Mouse (Mus musculus): Measurements from ENCODE around the gene Ddx39b.
A peak's percentile ranks its signal among the peaks of the same experiment; 100 is the strongest.
"Not testable (repeated sequence)": the region's sequence is repeated elsewhere in the genome, so short reads cannot be mapped to it uniquely, and the experiment has no call there.

Ddx39b gene

DNA sequence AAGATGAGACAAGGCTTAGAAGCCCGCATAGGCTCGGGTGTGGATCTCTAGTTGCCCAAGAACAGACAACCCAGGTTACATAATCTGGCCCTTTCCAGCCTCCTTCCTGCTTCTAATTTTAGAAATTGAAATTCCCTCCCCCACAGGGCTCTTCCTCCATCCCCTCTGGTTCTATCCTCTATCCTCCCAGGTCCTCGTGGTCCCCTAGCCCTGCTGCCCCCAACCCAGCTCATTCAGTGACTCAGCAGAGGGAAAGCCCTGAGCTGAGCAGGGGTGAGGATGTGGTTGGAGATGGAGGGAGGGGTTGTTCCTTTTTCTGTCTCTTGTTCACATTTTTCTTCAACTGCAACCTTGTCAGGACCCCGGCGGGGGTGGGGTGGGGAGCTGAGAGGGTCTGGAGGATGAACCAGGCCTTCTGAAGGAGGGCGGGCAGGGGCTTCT is 21.9 kb upstream of the Ddx39b start:
- DNase-seq (ENCODE audit: low read depth, low spot score), result no peak

DNA sequence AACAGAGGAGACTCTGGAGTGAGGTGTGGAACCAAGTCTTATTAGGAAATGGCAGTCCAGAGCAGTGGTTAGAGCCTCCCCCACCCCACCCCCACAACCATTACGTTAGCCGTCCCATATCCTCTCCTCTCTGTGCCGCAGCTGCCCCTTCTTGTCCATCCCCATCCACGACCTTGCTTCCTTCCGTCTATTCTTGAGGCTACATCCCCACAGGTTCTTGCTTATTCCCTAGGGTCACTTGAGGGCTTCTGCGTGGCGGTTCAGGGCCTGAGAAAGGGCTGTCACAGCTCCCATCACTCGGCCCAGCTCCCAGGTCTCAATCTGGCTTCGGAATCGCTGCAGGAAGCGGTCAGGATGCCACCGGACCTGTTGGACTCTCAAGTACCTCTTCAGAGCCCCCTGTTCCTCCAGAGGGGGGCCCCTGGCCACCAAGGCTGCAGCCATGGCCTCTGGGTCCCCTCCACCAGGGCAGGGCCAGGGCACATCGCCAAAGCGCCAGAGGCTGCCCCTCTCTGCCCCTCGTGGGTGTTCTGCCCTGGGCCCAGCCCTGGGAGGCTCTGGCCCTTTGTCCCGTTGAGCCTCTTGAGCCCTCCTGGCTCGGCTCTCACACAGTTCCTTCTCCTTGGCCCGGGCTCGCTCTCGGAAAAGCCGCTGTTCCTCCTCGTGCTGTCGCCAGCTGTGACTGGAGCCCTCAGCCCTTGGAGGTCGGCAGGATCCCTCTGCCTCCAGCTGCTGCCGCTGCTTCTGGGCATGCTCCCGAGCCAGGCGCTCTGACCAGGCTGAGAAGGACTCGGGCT is 21.2 kb upstream of the Ddx39b start, which contains the start of gene Gm16181:
Gene Gm16181, plus strand, starts transcription at position 679 of the 797 bp plus-strand sequence.
- no peak for DNase-seq (ENCODE audit: low read depth, low spot score)

DNA sequence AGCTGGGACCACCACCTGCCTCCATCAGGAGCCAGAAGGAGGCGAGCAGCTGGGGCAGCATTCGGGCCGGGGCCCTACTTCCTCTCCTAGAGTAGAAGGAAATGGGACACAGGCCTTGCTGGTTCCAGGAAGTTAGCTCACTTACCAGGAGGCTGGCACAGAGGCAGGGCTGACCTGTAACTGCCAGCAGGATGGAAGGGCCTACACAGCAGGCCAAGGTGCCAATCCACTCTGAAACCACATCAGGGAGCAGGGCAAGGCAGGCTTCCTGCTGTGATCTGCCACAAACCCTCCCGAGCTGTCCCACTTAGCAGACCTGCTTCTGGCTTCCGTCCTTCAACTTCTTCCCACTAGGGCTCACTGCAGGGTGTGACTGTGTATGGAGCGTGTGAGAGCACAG is 19.2 kb upstream of the Ddx39b start:
- DNase-seq (ENCODE audit: low read depth, low spot score), result no peak

DNA sequence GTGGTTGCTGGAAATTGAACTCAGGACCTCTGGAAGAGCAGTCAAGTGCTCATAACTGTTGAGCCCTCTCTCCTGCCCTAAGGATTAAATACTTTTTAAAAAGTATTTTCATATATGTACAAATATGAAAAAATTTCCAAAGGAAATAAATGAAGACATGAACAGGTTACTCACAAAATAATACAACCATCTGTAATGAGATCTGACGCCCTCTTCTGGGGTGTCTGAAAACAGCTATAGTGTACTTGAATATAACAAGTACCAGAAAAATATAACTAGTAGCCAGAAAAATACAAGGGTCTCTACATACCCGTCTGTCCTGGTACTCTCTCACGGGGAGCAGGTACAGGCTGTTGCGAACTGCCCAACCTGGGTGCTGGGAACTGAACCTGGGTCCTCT is 16.9 kb upstream of the Ddx39b start:
- DNase-seq (ENCODE audit: low read depth, low spot score), result no peak

DNA sequence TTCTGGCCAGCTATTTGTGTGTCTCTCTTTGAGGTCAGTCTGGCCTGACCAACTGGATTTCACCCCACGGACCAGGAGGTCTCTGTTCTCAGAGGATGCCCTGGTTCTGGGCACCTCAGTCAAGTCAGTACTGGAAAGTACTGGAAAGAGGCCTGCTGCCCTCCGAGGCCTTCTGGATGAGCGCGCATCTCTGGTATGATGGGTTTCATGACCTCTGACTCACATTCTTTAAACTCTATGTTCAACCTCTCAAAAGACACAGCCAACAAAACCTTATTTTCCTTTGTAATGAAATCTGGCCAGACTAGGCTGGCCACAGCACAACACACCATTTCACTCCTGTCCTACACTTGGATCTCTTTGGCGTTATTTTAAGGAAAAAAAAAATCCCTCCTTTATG is 16.1 kb upstream of the Ddx39b start:
- no peak for DNase-seq (ENCODE audit: low read depth, low spot score)

DNA sequence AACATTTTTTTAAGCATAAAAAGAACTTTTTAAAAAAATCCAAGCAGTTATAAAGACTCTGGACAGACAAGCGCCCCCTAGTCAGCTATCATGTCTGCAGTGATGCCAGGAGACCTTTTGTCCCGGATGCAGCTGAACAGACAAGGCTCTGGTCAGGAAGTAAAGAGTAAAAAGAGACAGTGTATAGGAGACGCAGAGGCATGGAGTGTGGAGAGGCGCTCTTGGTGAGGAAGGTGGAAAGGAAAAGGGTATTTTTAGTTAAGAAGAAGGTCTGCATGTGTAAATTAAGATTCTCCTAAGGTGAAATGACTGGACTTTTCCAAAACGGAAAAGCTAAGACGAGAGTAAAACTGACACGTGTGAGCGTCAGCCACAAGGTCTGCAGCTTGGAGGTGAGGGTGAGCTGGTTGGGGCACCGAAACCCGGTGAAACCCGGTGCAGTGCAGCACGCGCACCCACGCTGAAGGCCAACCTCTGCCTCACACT is 14.9 kb upstream of the Ddx39b start:
- no peak for DNase-seq (ENCODE audit: low read depth, low spot score)

DNA sequence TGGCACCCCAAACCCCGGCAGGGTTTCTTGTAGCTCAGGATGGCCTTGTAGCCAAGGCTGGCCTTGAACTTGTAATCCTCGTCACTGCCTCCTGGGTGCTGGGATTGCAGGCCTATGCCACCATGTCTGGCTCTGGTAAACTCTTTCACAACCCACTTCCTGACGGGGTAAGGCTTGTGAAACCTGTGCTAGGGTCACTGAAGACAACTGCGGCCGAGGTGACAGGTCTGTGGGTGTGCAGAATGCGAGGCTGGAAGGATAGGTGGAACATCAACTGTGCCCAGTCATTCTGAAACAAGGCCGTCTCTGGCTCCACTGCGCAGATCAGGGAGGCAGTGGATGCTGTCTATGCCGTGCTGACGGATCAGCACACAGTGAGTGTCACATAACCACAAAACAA is 10.5 kb upstream of the Ddx39b start:
- DNase-seq (ENCODE audit: low read depth, low spot score), result no peak

DNA sequence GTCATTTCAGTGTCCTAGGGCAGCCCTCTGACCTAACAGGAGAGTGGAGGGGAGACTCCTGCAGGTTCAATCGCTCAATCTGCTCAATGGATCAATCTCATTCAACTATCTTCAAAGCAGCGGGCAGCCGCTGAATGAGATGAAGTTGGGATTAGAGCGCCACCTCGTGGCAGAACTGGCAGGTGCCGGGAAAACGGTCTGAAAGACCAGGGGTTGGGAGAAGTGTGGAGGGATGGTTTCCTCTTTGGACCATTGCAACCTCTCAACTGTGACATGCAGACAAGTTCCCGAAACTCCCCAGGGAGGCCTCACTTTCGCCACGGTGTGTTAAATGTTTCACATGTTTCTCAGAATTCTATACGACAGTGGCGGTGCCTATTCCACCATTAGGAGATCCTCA is 9.5 kb upstream of the Ddx39b start:
- no peak for DNase-seq (ENCODE audit: low read depth, low spot score)

DNA sequence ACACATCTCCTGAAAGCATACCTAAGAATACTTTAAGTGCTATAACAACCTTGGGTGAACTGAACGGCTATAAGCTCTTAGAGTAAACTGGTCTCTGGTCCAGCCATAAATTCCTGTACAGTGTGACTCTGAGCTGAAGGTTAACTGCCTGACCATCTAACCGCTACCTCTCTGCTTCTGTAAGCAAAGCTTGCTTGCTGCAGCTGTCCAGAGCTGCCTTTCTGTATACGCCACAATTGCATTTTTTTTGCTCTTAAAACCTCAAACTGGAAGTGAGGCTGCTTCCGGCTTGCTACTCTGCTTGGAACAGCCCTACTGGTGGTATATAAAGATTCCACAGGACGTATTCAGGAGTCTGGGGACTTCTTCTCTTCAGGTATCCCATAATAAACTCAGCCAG is 8.9 kb upstream of the Ddx39b start:
- no peak for DNase-seq (ENCODE audit: low read depth, low spot score)

DNA sequence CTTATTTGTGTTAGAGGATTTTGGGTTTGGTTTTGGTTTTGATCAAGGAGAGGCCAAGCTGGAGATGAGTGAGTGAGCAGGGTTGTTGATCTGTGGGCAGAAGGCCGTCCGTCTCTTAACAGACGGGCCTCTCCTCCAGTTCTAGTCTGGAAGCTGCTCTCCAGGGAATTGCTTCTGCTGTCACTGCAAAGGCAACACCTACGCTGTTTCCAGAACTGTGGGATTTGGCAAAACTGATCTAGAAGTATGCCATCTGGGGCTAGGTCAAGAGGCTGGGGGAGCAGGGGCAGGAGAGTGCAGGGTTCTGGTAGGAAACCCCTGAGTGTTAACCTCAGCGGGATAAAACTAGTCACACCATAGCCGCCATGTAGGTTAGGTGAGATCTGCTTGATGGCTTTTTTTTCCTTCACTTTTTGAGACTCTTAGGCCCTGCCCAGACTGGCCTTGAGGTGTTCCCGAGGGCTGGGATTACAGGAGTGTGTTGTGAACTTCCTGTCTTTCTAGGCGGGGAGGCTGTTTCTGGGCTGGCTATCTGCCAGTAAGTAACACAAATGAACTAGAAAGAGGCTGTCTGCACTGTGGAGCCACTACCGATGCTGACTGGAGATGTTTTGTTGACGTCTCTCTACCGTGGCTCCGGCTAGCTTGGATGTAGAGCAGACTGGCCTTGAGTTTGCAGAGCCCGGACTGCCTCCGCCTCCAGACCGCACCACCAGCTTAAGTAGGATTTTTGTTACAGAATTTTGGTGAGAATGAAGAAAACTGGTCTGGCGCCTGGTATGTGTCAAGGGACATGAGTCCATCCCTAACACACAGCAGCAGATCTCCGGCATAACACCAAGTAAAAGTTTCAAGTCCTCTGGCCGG is 8.2 kb upstream of the Ddx39b start, which contains the start of gene Atp6v1g2:
Gene Atp6v1g2, plus strand, starts transcription at position 547 of the 867 bp plus-strand sequence.
- no peak for DNase-seq (ENCODE audit: low read depth, low spot score)

DNA sequence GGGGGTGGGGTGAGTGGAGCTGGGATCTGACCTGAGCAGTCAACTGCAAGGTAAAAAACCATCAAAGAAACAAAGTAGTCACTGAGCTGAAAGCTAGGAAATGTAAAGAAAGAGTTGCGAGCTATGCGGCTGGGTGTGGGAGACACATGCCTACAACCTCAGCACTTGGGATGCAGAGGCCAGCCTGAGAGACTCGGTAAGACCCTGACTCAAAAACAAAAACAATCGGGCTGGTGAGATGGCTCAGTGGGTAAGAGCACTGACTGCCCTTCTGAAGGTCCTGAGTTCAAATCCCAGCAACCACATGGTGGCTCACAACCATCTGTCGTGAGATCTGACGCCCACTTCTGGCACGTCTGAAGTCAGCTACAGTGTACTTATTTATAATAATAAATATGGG is 7.5 kb upstream of the Ddx39b start:
- not testable (repeated sequence) for DNase-seq (ENCODE audit: low read depth, low spot score)

DNA sequence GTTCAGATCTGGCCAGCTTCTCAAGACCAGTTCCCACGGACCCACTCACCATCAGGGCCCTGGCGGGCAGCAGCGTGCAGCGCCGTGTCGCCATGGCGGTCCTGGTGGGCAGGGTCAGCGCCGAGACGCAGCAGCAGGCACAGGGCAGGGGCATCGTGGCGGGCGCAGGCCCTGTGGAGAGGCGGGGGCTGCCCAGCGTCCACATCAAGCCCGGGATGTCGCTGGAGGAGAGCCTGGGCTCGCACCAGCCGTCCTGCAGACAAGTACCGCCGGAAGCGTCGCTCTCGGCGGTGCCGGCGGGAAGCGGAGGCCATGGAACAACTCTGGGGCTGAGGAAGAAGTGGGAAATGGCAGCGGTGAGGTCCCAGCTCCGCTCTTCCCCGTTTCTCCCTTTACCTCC is 6.6 kb upstream of the Ddx39b start:
- no peak for DNase-seq (ENCODE audit: low read depth, low spot score)

DNA sequence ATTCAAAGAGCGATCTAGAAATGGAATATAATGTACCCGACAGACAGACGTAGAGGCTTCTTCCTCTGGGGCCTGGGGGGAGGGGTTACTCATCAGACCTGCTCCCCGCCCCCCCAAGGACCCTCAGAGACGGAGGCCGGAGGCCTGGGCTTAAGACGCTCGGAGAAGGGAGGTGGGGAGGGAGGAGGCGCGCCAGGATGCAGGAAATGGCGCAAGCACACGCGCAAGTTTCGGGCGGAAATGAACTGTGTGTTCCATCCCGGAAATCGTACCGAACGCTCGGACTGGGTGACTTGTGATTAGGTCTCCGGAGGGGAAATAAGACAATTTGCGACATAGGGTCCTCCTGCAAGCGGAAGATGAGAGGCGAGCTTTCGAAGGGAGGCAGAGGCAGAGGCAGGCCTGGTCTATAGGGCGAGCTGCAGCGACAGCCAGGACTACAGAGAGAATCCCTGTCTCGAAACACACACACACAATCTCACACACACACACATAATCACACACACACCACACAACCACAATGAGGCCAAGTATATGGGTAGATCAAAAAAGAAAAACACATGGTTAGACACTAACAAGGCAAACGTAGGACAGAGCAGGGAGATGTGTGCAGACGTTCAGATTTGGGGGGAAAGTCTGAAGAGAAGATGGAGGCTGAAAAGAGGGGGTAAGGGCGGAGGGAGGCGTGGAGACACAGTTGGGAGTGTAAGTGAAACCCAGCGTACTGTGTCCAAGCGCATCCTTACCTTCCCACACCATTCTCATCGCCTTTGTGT is 5.7 kb upstream of the Ddx39b start, which contains the start of gene Nfkbil1:
Gene Nfkbil1, minus strand, starts transcription at position 179 of the 776 bp plus-strand sequence.
- peak; percentile 83 for DNase-seq (ENCODE audit: low read depth, low spot score)

DNA sequence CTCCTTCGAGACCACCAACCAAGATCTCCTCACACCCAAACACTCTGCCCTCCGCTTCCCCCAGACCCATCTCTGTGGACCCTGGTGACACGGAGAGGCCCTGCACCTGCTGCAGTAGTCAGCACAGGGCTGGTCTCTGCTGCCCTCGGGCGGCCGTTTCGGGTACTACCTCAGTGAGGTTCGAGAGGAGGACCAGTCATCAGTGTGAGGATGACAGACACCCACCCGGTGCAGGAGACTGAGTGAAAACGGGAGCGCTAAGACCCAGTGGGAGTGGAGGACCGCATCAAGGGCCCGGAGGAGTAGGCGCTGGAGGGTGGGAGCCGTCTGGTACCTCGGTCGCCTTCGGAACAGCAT is 5.2 kb upstream of the Ddx39b start:
- DNase-seq (ENCODE audit: low read depth, low spot score), result peak; percentile 75

DNA sequence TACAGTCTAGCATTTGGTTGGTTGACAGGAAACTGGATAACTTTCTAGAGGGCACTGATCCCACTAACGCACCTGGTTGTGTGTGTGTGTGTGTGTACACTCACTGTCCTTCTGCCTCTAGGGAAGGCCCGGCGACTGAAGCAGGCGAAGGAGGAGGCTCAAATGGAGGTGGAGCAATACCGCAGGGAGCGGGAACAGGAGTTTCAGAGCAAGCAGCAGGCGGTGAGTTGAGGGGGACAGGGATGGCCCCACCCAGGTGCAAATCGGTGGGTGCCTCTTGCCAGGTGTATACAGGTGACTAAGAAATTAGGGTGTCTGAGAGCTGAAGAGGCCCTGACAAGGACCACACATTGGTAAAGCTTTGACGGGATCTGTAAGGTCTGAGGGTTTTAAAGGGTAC is 4.5 kb upstream of the Ddx39b start:
- no peak for DNase-seq (ENCODE audit: low read depth, low spot score)

DNA sequence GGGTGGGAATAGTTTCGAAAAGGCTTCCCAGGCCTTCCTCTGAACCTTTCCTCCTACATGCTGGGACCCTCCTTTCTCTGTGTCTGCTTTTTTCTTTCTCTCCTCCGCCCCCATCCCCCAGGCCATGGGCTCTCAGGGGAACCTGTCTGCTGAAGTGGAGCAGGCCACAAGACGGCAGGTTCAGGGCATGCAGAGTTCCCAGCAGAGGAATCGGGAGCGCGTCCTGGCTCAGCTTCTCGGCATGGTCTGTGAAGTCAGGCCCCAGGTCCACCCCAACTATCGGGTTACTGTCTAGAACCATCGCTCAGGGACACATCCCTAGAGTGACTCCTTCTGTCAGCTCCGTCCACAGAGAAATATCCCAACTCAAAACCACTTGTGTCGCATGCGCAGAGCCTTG is 4.0 kb upstream of the Ddx39b start:
- DNase-seq (ENCODE audit: low read depth, low spot score), result no peak

DNA sequence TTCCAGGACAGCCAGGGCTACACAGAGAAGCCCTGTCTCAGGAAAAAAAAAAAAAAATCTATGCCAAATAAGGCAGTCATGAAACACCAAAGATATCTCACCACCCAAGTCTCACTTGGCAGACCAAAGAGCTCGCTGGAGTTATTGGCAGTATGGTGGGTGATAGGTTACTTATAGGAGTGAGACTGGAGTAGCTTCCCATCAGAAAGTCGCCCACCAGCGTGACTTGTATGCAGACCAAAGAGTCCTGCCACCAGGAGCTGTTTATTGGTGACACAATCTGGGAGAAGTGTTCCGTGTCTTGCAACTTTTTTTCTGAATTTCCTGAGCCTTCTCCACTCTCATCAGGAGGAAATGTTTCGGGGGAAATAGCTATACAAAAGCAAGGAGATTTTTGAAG is 1.8 kb upstream of the Ddx39b start:
- DNase-seq (ENCODE audit: low read depth, low spot score), result no peak

DNA sequence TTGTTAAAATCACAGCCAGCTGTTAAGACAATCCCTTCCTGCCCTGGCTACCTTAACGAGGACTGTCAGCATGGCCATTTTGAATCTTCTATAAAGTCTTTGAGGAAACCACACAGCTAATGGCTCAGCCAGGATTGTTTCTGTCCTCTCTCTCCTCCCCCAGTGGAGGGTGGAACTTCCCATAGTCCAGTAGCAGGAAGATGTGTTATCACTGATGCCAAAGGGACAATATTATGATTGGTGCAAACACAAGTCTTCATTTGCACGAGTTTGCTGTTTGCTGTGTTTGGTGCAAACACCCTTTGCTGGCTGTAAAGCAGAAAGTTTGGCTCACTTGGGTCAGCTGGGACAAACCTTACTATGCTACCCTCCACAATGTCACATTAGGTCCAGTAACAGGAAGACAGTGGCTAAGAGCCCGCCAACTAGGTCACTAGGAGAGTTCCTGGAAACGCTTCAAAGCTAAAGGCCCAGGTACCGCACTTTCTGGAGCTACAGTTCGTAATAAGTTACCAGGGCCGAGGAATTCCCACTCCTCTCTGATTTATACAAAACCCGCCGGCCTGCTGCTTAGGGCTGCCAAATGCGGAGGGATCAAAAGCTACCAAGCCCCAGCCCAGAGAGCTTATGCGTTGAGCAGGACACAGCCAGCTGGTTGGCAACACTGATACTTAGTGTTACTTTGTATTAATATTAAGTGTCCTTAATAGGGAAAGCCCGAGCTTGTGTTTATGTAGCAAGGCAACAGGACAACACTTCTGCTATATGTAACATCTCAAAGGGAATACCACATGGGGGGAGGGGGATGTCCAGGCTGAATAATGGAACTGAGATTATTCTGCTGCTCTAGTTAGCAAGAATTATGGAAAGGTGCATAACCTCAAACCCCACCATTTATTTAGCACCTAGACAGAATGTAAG is 902 bp upstream of the Ddx39b start:
- DNase-seq (ENCODE audit: low read depth, low spot score), result no peak

DNA sequence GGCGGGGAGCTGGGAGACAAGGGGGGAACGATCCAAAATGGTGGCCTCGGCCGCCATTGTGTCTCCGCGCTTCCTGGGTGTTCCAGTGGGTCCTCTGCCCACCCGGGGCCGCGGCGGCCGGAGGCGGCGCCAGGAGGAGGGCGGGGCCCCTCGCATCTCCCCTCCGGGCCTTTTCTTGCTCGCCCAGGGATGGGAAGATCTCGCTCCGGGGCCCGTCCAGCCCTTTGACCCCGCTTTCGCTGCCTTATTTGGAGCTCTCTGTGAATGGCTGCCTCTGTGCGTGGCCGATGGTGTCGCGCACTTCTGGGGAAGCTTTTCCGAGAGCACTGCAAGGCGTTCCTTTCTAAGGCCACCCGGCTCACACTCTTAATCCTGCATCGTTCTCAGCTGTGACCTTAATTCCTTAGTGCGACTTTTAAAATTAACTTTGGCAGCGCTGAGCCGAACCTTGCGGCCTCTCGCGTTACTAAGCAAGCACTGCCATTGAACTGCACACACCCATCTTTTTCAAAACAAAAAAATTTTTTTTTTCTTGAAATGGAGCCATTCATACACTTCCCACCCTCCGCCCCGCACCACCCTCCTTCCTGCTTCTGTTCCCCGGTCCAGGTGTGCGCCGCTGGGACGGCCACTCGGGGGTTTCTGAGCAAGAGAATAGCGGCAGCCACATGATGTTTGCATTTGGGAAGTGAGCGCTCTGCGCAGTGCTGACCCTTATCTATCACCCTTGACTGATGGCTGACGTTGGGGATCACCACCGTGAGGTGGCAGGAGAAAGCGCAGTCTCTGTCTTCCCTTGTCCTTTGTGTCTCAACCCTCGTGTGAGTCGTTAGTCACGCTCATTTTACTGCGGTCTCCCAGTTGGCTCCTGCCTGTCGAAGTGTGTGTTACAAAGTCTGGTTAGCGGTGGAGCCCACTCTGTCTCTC is 732 bp downstream of the Ddx39b start:
- DNase-seq (ENCODE audit: low read depth, low spot score), result no peak

DNA sequence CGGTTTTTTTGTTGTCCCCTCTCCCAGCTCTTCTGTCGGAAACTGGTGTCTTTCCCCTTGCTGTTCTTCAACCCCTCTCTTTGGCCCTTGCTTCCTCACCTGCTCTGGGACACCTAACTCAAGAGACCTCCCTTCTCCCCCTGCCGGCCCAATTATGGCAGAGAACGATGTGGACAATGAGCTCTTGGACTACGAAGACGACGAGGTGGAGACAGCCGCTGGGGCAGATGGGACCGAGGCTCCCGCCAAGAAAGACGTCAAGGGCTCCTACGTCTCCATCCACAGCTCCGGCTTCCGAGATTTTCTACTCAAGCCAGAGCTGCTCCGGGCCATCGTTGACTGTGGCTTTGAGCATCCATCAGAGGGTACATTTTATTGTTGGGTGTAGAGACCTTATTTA is 1.5 kb downstream of the Ddx39b start:
- DNase-seq (ENCODE audit: low read depth, low spot score), result no peak
